Mouse (Mus musculus): ENCODE measurements around the gene Calr3. TPM values are rescaled to one million over a fixed set of nuclear protein-coding genes. Genes with fewer than 3 reads are reported as not detected.

Gene Calr3
- polyA plus RNA-seq (2016; fragmentation: Nextera tagmentation; extraction: Ambion mirVana), result 1.1 and 1.6 TPM in 2 replicates

GRCm38 (mm10) chr8:72443338-72443993 is at the start of gene Calr3, which contains the start of gene 1700030K09Rik:
Gene Calr3, minus strand, starts transcription at chr8:72443870.
Gene 1700030K09Rik, plus strand, starts transcription at chr8:72443880.
- Histone ChIP-seq H3K36me3 (replicated peaks) (peaks cover 7% of the 10 kb centered on the region; the same call in 1 of the 2 replicates), H3K4me3 (replicated peaks) (peak within 1 kb of the TSS; percentile 44), H3K9ac (peak within 1 kb of the TSS; percentile 65), H3K27ac (0 out of 2 replicates have a peak within 1 kb of the TSS, but pooled peaks have one; percentile 46), H3K4me2 (peak within 1 kb of the TSS; percentile 68), H3K27me3 (no peaks in the 10 kb centered on the region), H3K4me1 (peaks cover 5% of the 10 kb centered on the region), H3K9me3 (no peaks in the 10 kb centered on the region)
- peak; percentile 100 for ATAC-seq (ENCODE audit: low FRiP score)
- WGBS, result 5% methylated on average over 34 of the region's 34 CpGs

GRCm38 (mm10) chr8:72493381-72493780 is 49.7 kb upstream of the Calr3 start:
- H3K9me3 ChIP-seq, result no peaks in the 10 kb centered on the region
- H3K4me2 ChIP-seq, result peak overlapping the region; percentile 80
- H3K27me3 ChIP-seq, result no peaks in the 10 kb centered on the region
- peaks cover 40% of the 10 kb centered on the region for H3K36me3 ChIP-seq (replicated peaks)
- peak overlapping the region; percentile 68 for H3K9ac ChIP-seq
- WGBS, result 13% methylated on average over 8 of the region's 8 CpGs
- 0 out of 2 replicates have a peak overlapping the region, but pooled peaks have one; percentile 42 for H3K27ac ChIP-seq
- no peak for ATAC-seq (ENCODE audit: low FRiP score)
- peaks cover 32% of the 10 kb centered on the region for H3K4me1 ChIP-seq
- H3K4me3 ChIP-seq (replicated peaks), result peak overlapping the region; percentile 92

- Histone ChIP-seq H3K4me1 (peaks cover 32% of the 10 kb centered on the region), H3K4me2 (peak overlapping the region; percentile 89), H3K36me3 (replicated peaks) (peaks cover 46% of the 10 kb centered on the region), H3K9ac (peak overlapping the region; percentile 85), H3K4me3 (replicated peaks) (peak overlapping the region; percentile 92), H3K27ac (peak overlapping the region; percentile 42), H3K27me3 (no peaks in the 10 kb centered on the region), H3K9me3 (no peaks in the 10 kb centered on the region)
- under 1% methylated on average over 52 of the region's 56 CpGs for WGBS
- peak; percentile 97 for ATAC-seq (ENCODE audit: low FRiP score)
Measured at GRCm38 (mm10) chr8:72492622-72493081, 49.0 kb upstream of the Calr3 start.

- peak; percentile 67 for ATAC-seq (ENCODE audit: low FRiP score)
- Histone ChIP-seq H3K9me3 (no peaks in the 10 kb centered on the region), H3K4me1 (peaks cover 32% of the 10 kb centered on the region), H3K27me3 (no peaks in the 10 kb centered on the region), H3K4me3 (replicated peaks) (peak within 1 kb of the TSS; percentile 92), H3K4me2 (peak within 1 kb of the TSS; percentile 89), H3K9ac (peak within 1 kb of the TSS; percentile 85), H3K36me3 (replicated peaks) (peaks cover 49% of the 10 kb centered on the region), H3K27ac (peak within 1 kb of the TSS; percentile 68)
- WGBS, result under 1% methylated on average over 79 of the region's 98 CpGs
Measured at GRCm38 (mm10) chr8:72491680-72492621, 48.3 kb upstream of the Calr3 start, which contains the start of gene Slc35e1. Gene Slc35e1, minus strand, starts transcription at chr8:72492614.

GRCm38 (mm10) chr8:72491017-72491416 is 47.3 kb upstream of the Calr3 start:
- no peak for ATAC-seq (ENCODE audit: low FRiP score)
- peaks cover 32% of the 10 kb centered on the region for H3K4me1 ChIP-seq
- H3K4me3 ChIP-seq (replicated peaks), result no peak overlapping the region
- H3K9ac ChIP-seq, result peak overlapping the region; percentile 85; the same call in 1 of the 2 replicates
- peak overlapping the region; percentile 89 for H3K4me2 ChIP-seq
- no peaks in the 10 kb centered on the region for H3K27me3 ChIP-seq
- 87% methylated on average over 2 of the region's 2 CpGs for WGBS
- H3K27ac ChIP-seq, result no peak overlapping the region
- peaks cover 46% of the 10 kb centered on the region for H3K36me3 ChIP-seq (replicated peaks)
- no peaks in the 10 kb centered on the region for H3K9me3 ChIP-seq

- ATAC-seq (ENCODE audit: low FRiP score), result no peak
- no peak overlapping the region for H3K27ac ChIP-seq
- H3K4me1 ChIP-seq, result peaks cover 15% of the 10 kb centered on the region
- no peak overlapping the region for H3K4me2 ChIP-seq
- no peak overlapping the region for H3K9ac ChIP-seq
- no peaks in the 10 kb centered on the region for H3K9me3 ChIP-seq
- H3K4me3 ChIP-seq (replicated peaks), result no peak overlapping the region
- no peaks in the 10 kb centered on the region for H3K27me3 ChIP-seq
- peaks cover 60% of the 10 kb centered on the region for H3K36me3 ChIP-seq (replicated peaks)
Measured at GRCm38 (mm10) chr8:72487014-72487413, 43.3 kb upstream of the Calr3 start.

- 82% methylated on average over 6 of the region's 6 CpGs for WGBS
- Histone ChIP-seq H3K4me3 (replicated peaks) (no peak overlapping the region), H3K9ac (no peak overlapping the region), H3K27me3 (no peaks in the 10 kb centered on the region), H3K36me3 (replicated peaks) (peaks cover 69% of the 10 kb centered on the region), H3K27ac (no peak overlapping the region), H3K4me1 (peaks cover 3% of the 10 kb centered on the region; the same call in 1 of the 2 replicates), H3K4me2 (no peak overlapping the region), H3K9me3 (no peaks in the 10 kb centered on the region)
- no peak for ATAC-seq (ENCODE audit: low FRiP score)
Measured at GRCm38 (mm10) chr8:72485456-72486199, 42.0 kb upstream of the Calr3 start.

GRCm38 (mm10) chr8:72474826-72475546 is 31.3 kb upstream of the Calr3 start, which contains the start of gene Cherp:
Gene Cherp, minus strand, starts transcription at chr8:72475226.
- Histone ChIP-seq H3K4me2 (peak within 1 kb of the TSS; percentile 85), H3K27me3 (no peaks in the 10 kb centered on the region)
- ATAC-seq (ENCODE audit: low FRiP score), result peak; percentile 97

GRCm38 (mm10) chr8:72470684-72471083 is 27.0 kb upstream of the Calr3 start:
- Histone ChIP-seq H3K4me3 (replicated peaks) (no peak overlapping the region), H3K9me3 (no peaks in the 10 kb centered on the region), H3K27ac (no peak overlapping the region), H3K27me3 (no peaks in the 10 kb centered on the region), H3K9ac (no peak overlapping the region), H3K4me1 (peaks cover 14% of the 10 kb centered on the region), H3K4me2 (no peak overlapping the region), H3K36me3 (replicated peaks) (peaks cover 75% of the 10 kb centered on the region)
- no peak for ATAC-seq (ENCODE audit: low FRiP score)
- WGBS, result 97% methylated on average over 7 of the region's 7 CpGs

More at GRCm38 (mm10) chr8:72474826-72475546, 31.3 kb upstream of the Calr3 start, which contains the start of gene Cherp:
- peak within 1 kb of the TSS; percentile 94 for H3K4me3 ChIP-seq (replicated peaks)
- H3K36me3 ChIP-seq (replicated peaks), result peaks cover 32% of the 10 kb centered on the region
- no peaks in the 10 kb centered on the region for H3K9me3 ChIP-seq
- H3K27ac ChIP-seq, result peak within 1 kb of the TSS; percentile 89
- under 1% methylated on average over 80 of the region's 80 CpGs for WGBS
- peak within 1 kb of the TSS; percentile 85 for H3K9ac ChIP-seq
- peaks cover 21% of the 10 kb centered on the region for H3K4me1 ChIP-seq

- Histone ChIP-seq H3K4me1 (peaks cover 12% of the 10 kb centered on the region), H3K4me2 (no peak overlapping the region), H3K27me3 (no peaks in the 10 kb centered on the region), H3K27ac (no peak overlapping the region), H3K9me3 (no peaks in the 10 kb centered on the region), H3K36me3 (replicated peaks) (peaks cover 82% of the 10 kb centered on the region), H3K9ac (no peak overlapping the region), H3K4me3 (replicated peaks) (no peak overlapping the region)
- 96% methylated on average over 8 of the region's 8 CpGs for WGBS
- no peak for ATAC-seq (ENCODE audit: low FRiP score)
Measured at GRCm38 (mm10) chr8:72469984-72470383, 26.3 kb upstream of the Calr3 start.

- Histone ChIP-seq H3K9me3 (no peaks in the 10 kb centered on the region), H3K4me3 (replicated peaks) (no peak overlapping the region), H3K4me1 (peaks cover 10% of the 10 kb centered on the region), H3K9ac (no peak overlapping the region), H3K36me3 (replicated peaks) (peaks cover 89% of the 10 kb centered on the region), H3K4me2 (no peak overlapping the region), H3K27ac (no peak overlapping the region), H3K27me3 (no peaks in the 10 kb centered on the region)
- no peak for ATAC-seq (ENCODE audit: low FRiP score)
- 93% methylated on average over 2 of the region's 2 CpGs for WGBS
Measured at GRCm38 (mm10) chr8:72469243-72469642, 25.6 kb upstream of the Calr3 start.

Measured in forebrain, embryonic 12.5 days (tissue).